Mouse (Mus musculus) ES-E14 (cell line): ENCODE measurements around the gene Maff. TPM values are rescaled to one million over a fixed set of nuclear protein-coding genes. Genes with fewer than 3 reads are reported as not detected.

Experiments used
- DNase-seq: peaks from one replicate; pipeline ENCODE4 v3.0.0-alpha.2; 2013; ENCODE audit warnings: low read depth, low spot score
- H3K27ac ChIP-seq: 2 replicates; pipeline ENCODE4 v1.5.1; 2012; ENCODE audit warnings: low read depth, mild to moderate bottlenecking, low read length, moderate library complexity, mixed read lengths; ENCODE audit not compliant: poor library complexity, insufficient read depth, severe bottlenecking
- H3K36me3 ChIP-seq: 2 replicates; pipeline ENCODE4 v1.6.1; 2012; ENCODE audit warnings: mild to moderate bottlenecking, low read length, moderate library complexity, mixed read lengths; ENCODE audit not compliant: control insufficient read depth, poor library complexity, insufficient read depth, severe bottlenecking
- H3K4me1 ChIP-seq, 2 experiments: fragments of 150-350 bp in 1 of 2; sonication (generic) in 1 of 2; 2 replicates each; pipeline ENCODE4 v1.6.1; 2012; ENCODE audit warnings: low read length in 2 of 2, mild to moderate bottlenecking in 1 of 2, mixed read lengths in 1 of 2; ENCODE audit not compliant: control insufficient read depth in 2 of 2, insufficient read depth in 2 of 2, poor library complexity in 1 of 2
- H3K4me3 ChIP-seq, 2 experiments: fragments of 150-350 bp in 1 of 2; sonication (generic) in 1 of 2; 2 replicates each; pipeline ENCODE4 v1.5.1; 2012; ENCODE audit warnings: low read length in 2 of 2, low read depth in 1 of 2, mild to moderate bottlenecking in 1 of 2, mixed read lengths in 1 of 2; ENCODE audit not compliant: insufficient read depth in 1 of 2, poor library complexity in 1 of 2, severe bottlenecking in 1 of 2
- H3K9ac ChIP-seq: 2 replicates; pipeline ENCODE4 v1.6.1; 2012; ENCODE audit warnings: low read depth, mild to moderate bottlenecking, low read length, mixed read lengths; ENCODE audit not compliant: poor library complexity, insufficient read depth, severe bottlenecking
- H3K9me3 ChIP-seq: fragments of 150-350 bp; sonication (generic); 2 replicates; pipeline ENCODE4 v1.6.1; 2012; ENCODE audit warnings: low read depth, mild to moderate bottlenecking, low read length; ENCODE audit not compliant: control insufficient read depth, insufficient read depth
- CHD2 ChIP-seq: IDR thresholded peaks from 2 replicates; pipeline ENCODE4 v1.6.1; 2014; ENCODE audit warnings: mild to moderate bottlenecking, low read depth, low read length, inconsistent platforms
- HCFC1 ChIP-seq: IDR thresholded peaks from 2 replicates; pipeline ENCODE4 v1.6.1; 2012; ENCODE audit warnings: low read length, inconsistent platforms, borderline replicate concordance; ENCODE audit not compliant: insufficient read depth
- MAFK ChIP-seq: IDR thresholded peaks from 2 replicates; pipeline ENCODE4 v1.6.1; 2014; ENCODE audit warnings: mild to moderate bottlenecking, low read depth, low read length, inconsistent platforms; ENCODE audit not compliant: insufficient read depth
- ZC3H11A ChIP-seq: IDR thresholded peaks from 2 replicates; pipeline ENCODE4 v1.6.1; 2012; ENCODE audit warnings: low read depth, mild to moderate bottlenecking, inconsistent platforms, low read length, borderline replicate concordance
- ZNF384 ChIP-seq: IDR thresholded peaks from 2 replicates; pipeline ENCODE4 v1.6.1; 2012; ENCODE audit warnings: low read depth, low read length, inconsistent platforms
- in situ Hi-C, 2 experiments: fragments of 600-800 bp; cut with MboI; formaldehyde crosslinking; loops; one replicate each; pipeline ENCODE4 v1.15.1; 2025; ENCODE audit warnings: low sequenced_read_pairs in 2 of 2, inconsistent platforms in 1 of 2; ENCODE audit not compliant: unreplicated experiment in 2 of 2
- total RNA-seq: library from RNA; depleted of rRNA; stranded (reverse); fragments of 300-350 nt; gene quantifications from 2 replicates; pipeline ENCODE4 v1.2.3, GENCODE M21; 2012

Gene Maff
- total RNA-seq, 1 experiment, result 13.2 TPM

DNA sequence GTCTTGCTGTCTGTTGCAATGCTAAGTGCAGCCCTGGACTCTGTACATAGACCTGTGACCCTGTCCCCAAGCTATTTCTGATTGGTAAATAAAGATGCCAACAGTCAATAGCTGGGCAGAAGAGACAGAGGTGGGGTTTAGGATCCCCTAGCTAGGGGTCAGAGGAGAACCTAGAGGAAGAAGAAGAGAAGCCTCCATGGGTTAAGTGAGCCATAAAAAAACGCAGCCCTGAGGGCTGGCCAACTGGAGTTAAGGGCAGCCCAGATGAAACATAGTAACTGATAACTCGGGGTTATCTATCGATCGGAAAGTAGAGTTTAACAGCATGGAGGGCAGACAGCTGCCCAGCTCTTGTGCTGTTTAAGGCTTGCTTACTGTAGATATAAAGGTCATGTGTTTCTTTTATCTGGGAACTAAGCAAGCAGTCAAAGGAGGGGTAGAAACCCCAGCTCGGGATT, 24.7 kb upstream of the Maff start:
- H3K27ac ChIP-seq, result no peak overlapping the region
- no peak overlapping the region for H3K9ac ChIP-seq
- peaks cover 2 to 22% of the 10 kb centered on the region in 2 experiments; a peak in 2 of 4 replicates for H3K4me1 ChIP-seq
- in situ Hi-C loops, result no loop called here
- H3K4me3 ChIP-seq, result no peak overlapping the region
- no peaks in the 10 kb centered on the region for H3K9me3 ChIP-seq
- peaks cover 20% of the 10 kb centered on the region for H3K36me3 ChIP-seq
- TF ChIP-seq MAFK (no peak), CHD2 (no peak), HCFC1 (no peak), ZC3H11A (no peak), ZNF384 (no peak)
- no peak for DNase-seq

DNA sequence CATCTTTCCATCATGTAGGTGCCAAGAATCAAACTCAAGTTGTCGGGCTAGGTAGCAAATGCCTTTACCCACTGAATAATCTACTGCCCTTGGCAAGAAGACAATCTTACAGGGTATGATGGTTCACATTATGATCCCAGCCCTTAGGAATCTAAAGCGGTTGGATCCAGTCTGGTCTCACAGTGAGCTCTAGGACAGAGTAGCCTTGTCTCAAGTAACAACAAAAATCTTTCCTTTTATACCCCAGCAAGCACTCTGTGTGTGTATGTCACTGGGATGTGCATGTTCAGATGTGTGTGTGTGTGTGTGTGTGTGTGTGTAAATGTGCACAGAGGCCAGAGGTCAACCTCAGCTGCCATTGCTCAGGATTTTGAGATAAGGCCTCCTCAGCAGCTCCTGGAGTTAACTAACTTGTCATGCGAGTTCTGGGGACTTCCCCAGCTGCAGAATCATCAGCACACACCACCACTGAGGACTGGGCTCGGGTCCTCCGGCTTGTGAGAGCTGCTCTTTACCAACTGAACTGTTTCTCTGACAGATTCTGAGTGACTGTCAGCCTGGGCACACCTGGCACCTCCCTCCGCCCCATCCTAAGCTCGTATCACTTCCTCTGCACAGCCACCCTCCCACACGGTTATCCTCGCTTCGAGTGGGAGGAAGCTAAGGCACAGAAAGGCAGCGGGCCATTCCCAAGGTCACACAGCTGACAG, 24.0 kb upstream of the Maff start:
- no peak for TF ChIP-seq CHD2
- TF ChIP-seq ZNF384, result no peak
- TF ChIP-seq MAFK, result no peak
- Histone ChIP-seq H3K27ac (peak overlapping the region; percentile 34; the same call in 1 of the 2 replicates), H3K4me3 (no peak overlapping the region), H3K4me1 (peaks cover 2 to 22% of the 10 kb centered on the region in 2 experiments; a peak in 2 of 4 replicates), H3K36me3 (peaks cover 17% of the 10 kb centered on the region), H3K9me3 (no peaks in the 10 kb centered on the region), H3K9ac (no peak overlapping the region; the same call in 1 of the 2 replicates)
- in situ Hi-C loops, result no loop called here
- DNase-seq, result no peak

DNA sequence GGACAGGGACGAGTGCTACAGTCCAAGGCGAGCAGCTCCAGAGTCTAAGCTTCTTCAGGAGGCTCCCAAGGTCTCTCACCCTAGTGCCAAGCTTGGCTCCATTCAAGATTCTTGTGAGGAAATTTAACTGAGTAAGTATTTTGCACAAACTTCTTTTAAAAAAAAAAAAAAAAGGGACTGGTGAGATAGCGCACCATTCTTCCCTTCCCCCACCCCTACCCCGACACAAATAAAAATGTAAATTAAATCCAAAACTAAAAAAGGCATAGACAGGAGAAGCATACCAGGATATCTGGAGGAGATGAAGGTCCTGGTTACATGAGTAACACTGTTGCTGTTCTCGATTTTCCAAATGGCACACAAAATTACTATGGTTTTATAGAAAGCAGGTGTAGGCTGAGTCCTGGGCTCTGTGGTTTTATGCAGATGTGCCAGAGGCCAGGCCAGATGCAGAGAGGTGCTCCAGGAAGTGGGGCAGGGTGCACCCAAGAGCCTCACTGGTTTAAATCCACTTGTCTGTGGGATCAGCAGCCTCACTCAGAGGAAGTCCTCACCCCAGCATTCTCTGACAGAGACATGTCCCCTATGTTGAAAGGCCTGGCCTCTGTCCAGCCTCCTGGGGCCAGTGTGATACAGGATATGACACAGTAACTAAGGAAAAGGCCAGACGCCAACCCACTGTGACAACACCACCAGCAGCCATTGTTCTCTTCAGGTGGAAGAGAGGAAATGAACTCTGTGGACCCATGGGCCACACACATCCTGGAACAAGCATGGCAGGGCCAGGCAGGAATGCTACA, 23.2 kb upstream of the Maff start:
- H3K4me1 ChIP-seq, result peaks cover 2 to 22% of the 10 kb centered on the region in 2 experiments; a peak in 2 of 4 replicates
- TF ChIP-seq MAFK (no peak), ZNF384 (no peak), CHD2 (no peak), HCFC1 (no peak), ZC3H11A (no peak)
- no peaks in the 10 kb centered on the region for H3K9me3 ChIP-seq
- peaks cover 13% of the 10 kb centered on the region; the same call in 1 of the 2 replicates for H3K36me3 ChIP-seq
- in situ Hi-C loops, result no loop called here
- DNase-seq, result no peak
- H3K27ac ChIP-seq, result no peak overlapping the region
- H3K4me3 ChIP-seq, result no peak overlapping the region
- H3K9ac ChIP-seq, result no peak overlapping the region

GRCm38 (mm10) chr15:79323791-79324155, 22.6 kb upstream of the Maff start:
- in situ Hi-C loops, result no loop called here
- H3K4me1 ChIP-seq, result peaks cover 2 to 22% of the 10 kb centered on the region in 2 experiments; a peak in 2 of 4 replicates

More at GRCm38 (mm10) chr15:79323791-79324155, 22.6 kb upstream of the Maff start:
- no peak overlapping the region for H3K4me3 ChIP-seq
- TF ChIP-seq HCFC1, result no peak
- TF ChIP-seq ZNF384, result no peak
- TF ChIP-seq CHD2, result no peak
- TF ChIP-seq ZC3H11A, result no peak
- TF ChIP-seq MAFK, result no peak
- H3K9ac ChIP-seq, result no peak overlapping the region
- H3K27ac ChIP-seq, result no peak overlapping the region
- no peaks in the 10 kb centered on the region for H3K9me3 ChIP-seq
- H3K36me3 ChIP-seq, result peaks cover 8% of the 10 kb centered on the region; the same call in 1 of the 2 replicates
- DNase-seq, result no peak
